Comparison of ENCODE assay signal across 19 mouse cellular contexts in genomic region chr9:20875021-20875790, GRCm38 (mm10). TPM values are rescaled to one million over a fixed set of nuclear protein-coding genes. Genes with fewer than 3 reads are reported as not detected.
DNase-seq lines count a peak whose midpoint lies in the region; ATAC-seq lines count a peak whose summit lies in the region.
"Had no signal": no experiment of that assay in that cellular context is flagged by ENCODE, and none has a peak within 500 bp of the region (broad histone marks: within the 10 kb centered on the region; RNA-seq: fewer than 3 reads in every experiment).

No protein-coding gene starts in this region.

- H3K4me3 ChIP-seq in intestine, embryonic 14.5 days (ENCODE audit: low read depth, low read length) = no peak overlapping the region
- no peak overlapping the region for H3K4me3 ChIP-seq in intestine, embryonic 15.5 days (replicated peaks)
- H3K4me3 ChIP-seq: heart, embryonic 15.5 days; midbrain, embryonic 15.5 days; neural tube, embryonic 13.5 days; stomach, embryonic 15.5 days had no signal

- peaks cover 5% of the 10 kb centered on the region; the same call in 1 of the 2 replicates for H3K4me1 ChIP-seq in intestine, embryonic 14.5 days (replicated peaks; ENCODE audit: control insufficient read depth, insufficient read depth, low read length)
- peaks cover 7% of the 10 kb centered on the region for H3K4me1 ChIP-seq in intestine, embryonic 15.5 days (replicated peaks)

- H3K4me2 ChIP-seq in intestine, embryonic 14.5 days (ENCODE audit: low read length) = no peak overlapping the region
- H3K4me2 ChIP-seq in intestine, embryonic 15.5 days (replicated peaks) = no peak overlapping the region
- H3K4me2 ChIP-seq: heart, embryonic 15.5 days; midbrain, embryonic 15.5 days; neural tube, embryonic 13.5 days; stomach, embryonic 15.5 days had no signal

- H3K9ac ChIP-seq in intestine, embryonic 14.5 days (ENCODE audit: low read length) = no peak overlapping the region
- H3K9ac ChIP-seq in intestine, embryonic 15.5 days = no peak overlapping the region
- H3K9ac ChIP-seq: heart, embryonic 15.5 days; midbrain, embryonic 15.5 days; stomach, embryonic 15.5 days had no signal

- DNase-seq in adrenal gland, adult (ENCODE audit: inconsistent age in 2 of 2, low spot score in 1 of 2) = peak; percentile 34 to 47
- DNase-seq in adrenal gland, postnatal 10 days = no peak
- peak; percentile 51 for DNase-seq in intestine, embryonic 14.5 days (ENCODE audit: low spot score)
- DNase-seq in retina, postnatal 1 day = peak; percentile 31
- no peak for DNase-seq in retina, embryonic 14.5 days (ENCODE audit: low spot score)
- DNase-seq in right cerebral cortex, postnatal 25 days = peak; percentile 53
- no peak for DNase-seq in layer of hippocampus, adult 8-10 months (ENCODE audit: low spot score in 2 of 2)
- DNase-seq: cerebellum, postnatal 36 days; kidney, postnatal 14 days; thymus, postnatal 4 days had no signal

- WGBS in intestine, embryonic 14.5 days = 69% methylated on average over 23 of the region's 23 CpGs
- WGBS in intestine, embryonic 15.5 days = 69% methylated on average over 23 of the region's 23 CpGs

- peaks cover 4% of the 10 kb centered on the region; the same call in 1 of the 2 replicates for H3K27me3 ChIP-seq in intestine, embryonic 14.5 days (replicated peaks; ENCODE audit: control insufficient read depth, insufficient read depth, low read length)
- H3K27me3 ChIP-seq in intestine, embryonic 15.5 days (replicated peaks) = no peaks in the 10 kb centered on the region

- no peak overlapping the region for H3K27ac ChIP-seq in intestine, embryonic 14.5 days (ENCODE audit: low read depth)
- H3K27ac ChIP-seq in intestine, embryonic 15.5 days = no peak overlapping the region
- H3K27ac ChIP-seq: heart, embryonic 15.5 days; midbrain, embryonic 15.5 days; neural tube, embryonic 13.5 days; stomach, embryonic 15.5 days had no signal

- H3K36me3 ChIP-seq in intestine, embryonic 14.5 days (ENCODE audit: control insufficient read depth, insufficient read depth, low read length) = no peaks in the 10 kb centered on the region; the same call in 1 of the 2 replicates
- H3K36me3 ChIP-seq in intestine, embryonic 15.5 days = no peaks in the 10 kb centered on the region
- H3K36me3 ChIP-seq: heart, embryonic 15.5 days; midbrain, embryonic 15.5 days; neural tube, embryonic 13.5 days had no signal

- no peak for ATAC-seq in intestine, embryonic 14.5 days (replicated peaks; ENCODE audit: low FRiP score, low TSS enrichment, low read depth)
- ATAC-seq in intestine, embryonic 15.5 days = no peak
- ATAC-seq: midbrain, embryonic 15.5 days had no signal

- H3K9me3 ChIP-seq in intestine, embryonic 14.5 days (ENCODE audit: control insufficient read depth, low read length) = no peaks in the 10 kb centered on the region
- H3K9me3 ChIP-seq in intestine, embryonic 15.5 days = no peaks in the 10 kb centered on the region
- H3K9me3 ChIP-seq: G1E; heart, embryonic 15.5 days; midbrain, embryonic 15.5 days; neural tube, embryonic 13.5 days; stomach, embryonic 15.5 days had no signal

RNA-seq across cellular contexts. Expression of gene Angptl6, which starts 4.3 kb away (rescaled TPM):
- 1 to 10 TPM; 5.0 to 5.3 TPM for total RNA-seq in adrenal gland, postnatal 10 days (2021)
- 8.1 and 10.0 TPM in 2 replicates for polyA plus RNA-seq in intestine, embryonic 14.5 days (2014; fragmentation: Nextera tagmentation; extraction: Ambion mirVana)
- polyA plus RNA-seq in intestine, embryonic 15.5 days (2015; fragmentation: Nextera tagmentation; extraction: Ambion mirVana) = 8.3 and 10.7 TPM in 2 replicates
- total RNA-seq in layer of hippocampus, adult 8-10 months (2022) = 1 to 10 TPM; 6.8 to 8.9 (median 8.5) TPM

RNA-seq across cellular contexts. Expression of gene A230050P20Rik, which starts 6.8 kb away (rescaled TPM):
- 10 to 100 TPM; 17.1 to 28.0 TPM for total RNA-seq in adrenal gland, postnatal 10 days (2021)
- polyA plus RNA-seq in intestine, embryonic 14.5 days (2014; fragmentation: Nextera tagmentation; extraction: Ambion mirVana) = 11.1 and 14.1 TPM in 2 replicates
- polyA plus RNA-seq in intestine, embryonic 15.5 days (2015; fragmentation: Nextera tagmentation; extraction: Ambion mirVana) = 15.0 and 19.8 TPM in 2 replicates
- 10 to 100 TPM; 83.6 to 95.7 (median 90.0) TPM for total RNA-seq in layer of hippocampus, adult 8-10 months (2022)

RNA-seq across cellular contexts. Expression of gene Ppan, which starts 12.8 kb away (rescaled TPM):
- total RNA-seq in adrenal gland, postnatal 10 days (2021) = 10 to 100 TPM; 32.6 to 38.2 TPM
- 101 and 106 TPM in 2 replicates for polyA plus RNA-seq in intestine, embryonic 14.5 days (2014; fragmentation: Nextera tagmentation; extraction: Ambion mirVana)
- 91.6 and 95.5 TPM in 2 replicates for polyA plus RNA-seq in intestine, embryonic 15.5 days (2015; fragmentation: Nextera tagmentation; extraction: Ambion mirVana)
- 10 to 100 TPM; 21.8 to 28.1 (median 24.6) TPM for total RNA-seq in layer of hippocampus, adult 8-10 months (2022)

RNA-seq across cellular contexts. Expression of gene Eif3g, which starts 23.2 kb away (rescaled TPM):
- 100 to 1,000 TPM; 136 to 143 TPM for total RNA-seq in adrenal gland, postnatal 10 days (2021)
- 314 and 315 TPM in 2 replicates for polyA plus RNA-seq in intestine, embryonic 14.5 days (2014; fragmentation: Nextera tagmentation; extraction: Ambion mirVana)
- polyA plus RNA-seq in intestine, embryonic 15.5 days (2015; fragmentation: Nextera tagmentation; extraction: Ambion mirVana) = 292 and 319 TPM in 2 replicates
- total RNA-seq in layer of hippocampus, adult 8-10 months (2022) = 100 to 1,000 TPM; 118 to 139 (median 131) TPM

RNA-seq across cellular contexts. Expression of gene Rdh8, which starts 56.9 kb away (rescaled TPM):
- total RNA-seq in adrenal gland, postnatal 10 days (2021) = not detected
- polyA plus RNA-seq in intestine, embryonic 14.5 days (2014; fragmentation: Nextera tagmentation; extraction: Ambion mirVana) = not detected in 2 replicates
- not detected in 2 replicates for polyA plus RNA-seq in intestine, embryonic 15.5 days (2015; fragmentation: Nextera tagmentation; extraction: Ambion mirVana)
- not detected for total RNA-seq in layer of hippocampus, adult 8-10 months (2022)
- total RNA-seq: G1E; gastrocnemius, postnatal 4 days; layer of hippocampus, postnatal 25 days; liver, adult 2 months had no signal
- polyA plus RNA-seq: G1E; heart, embryonic 15.5 days; liver, adult 2 months; midbrain, embryonic 15.5 days; neural tube, embryonic 13.5 days; stomach, embryonic 15.5 days had no signal

Comparison
In these comparisons a context has a peak if more than half of its experiments do, and no peak if none do; other contexts are left out.
1. DNase-seq: peak in adrenal gland, adult (2 of 2), intestine, embryonic 14.5 days (single experiment), retina, postnatal 1 day (single experiment) and right cerebral cortex, postnatal 25 days (single experiment); none in adrenal gland, postnatal 10 days (single experiment), retina, embryonic 14.5 days (single experiment) and layer of hippocampus, adult 8-10 months (0 of 2).